Mouse (Mus musculus): ENCODE measurements around the gene Pex14.

DNA sequence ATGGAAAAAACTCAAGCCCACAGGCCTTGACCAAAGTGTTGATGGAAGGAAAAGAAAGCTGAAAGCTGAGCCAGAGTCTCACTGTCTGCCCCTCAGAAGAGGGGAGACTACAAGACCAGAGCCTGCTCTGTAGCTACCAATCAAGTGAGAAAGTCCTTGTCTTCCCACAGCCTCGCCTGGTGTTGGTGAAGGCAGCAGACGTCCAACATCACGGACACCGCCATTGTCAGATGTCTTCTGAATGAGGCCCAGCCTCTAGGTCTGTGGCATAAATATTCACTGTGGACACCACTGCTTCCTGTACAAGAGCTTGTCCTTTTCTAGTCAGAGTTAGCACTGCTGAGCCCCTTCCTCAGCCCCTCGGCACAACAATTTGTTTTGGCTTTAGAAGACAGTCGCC lies 80.2 kb downstream of the Pex14 start:
- TF ChIP-seq CTCF (IDR thresholded peaks at IDR 0.05; ENCODE audit: low read depth) (no peak), EP300 (optimal IDR thresholded peaks at IDR 0.05) (no peak)

All from stomach, postnatal 0 days (tissue).